Mouse (Mus musculus): ENCODE results near the gene Fpgs. TPM values are rescaled to one million over a fixed set of nuclear protein-coding genes. Genes with fewer than 3 reads are reported as not detected.

The Fpgs gene
- total RNA-seq, 1 experiment from 2014 or later, result 12.5 TPM

DNA sequence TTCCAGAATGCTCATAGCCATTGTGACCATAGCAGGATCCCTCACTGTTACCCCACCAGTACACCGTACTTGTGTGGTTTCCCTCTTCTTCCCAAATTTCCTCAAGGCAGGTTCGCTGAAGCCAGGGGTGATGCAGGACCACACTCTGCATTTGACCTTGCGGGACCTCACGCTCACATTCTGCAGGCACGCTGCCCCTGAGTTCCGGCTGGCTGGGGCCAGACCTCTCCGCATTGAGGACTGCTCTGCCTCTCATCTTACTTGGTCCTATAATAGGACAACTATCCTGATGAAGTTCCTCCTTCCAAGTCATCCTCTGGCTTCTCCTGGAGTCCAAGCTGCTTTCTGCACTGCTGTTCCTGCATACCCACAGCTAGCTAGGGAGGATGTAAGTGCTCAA is 67.3 kb downstream of the Fpgs start:
- DNase-seq, result no peak

DNA sequence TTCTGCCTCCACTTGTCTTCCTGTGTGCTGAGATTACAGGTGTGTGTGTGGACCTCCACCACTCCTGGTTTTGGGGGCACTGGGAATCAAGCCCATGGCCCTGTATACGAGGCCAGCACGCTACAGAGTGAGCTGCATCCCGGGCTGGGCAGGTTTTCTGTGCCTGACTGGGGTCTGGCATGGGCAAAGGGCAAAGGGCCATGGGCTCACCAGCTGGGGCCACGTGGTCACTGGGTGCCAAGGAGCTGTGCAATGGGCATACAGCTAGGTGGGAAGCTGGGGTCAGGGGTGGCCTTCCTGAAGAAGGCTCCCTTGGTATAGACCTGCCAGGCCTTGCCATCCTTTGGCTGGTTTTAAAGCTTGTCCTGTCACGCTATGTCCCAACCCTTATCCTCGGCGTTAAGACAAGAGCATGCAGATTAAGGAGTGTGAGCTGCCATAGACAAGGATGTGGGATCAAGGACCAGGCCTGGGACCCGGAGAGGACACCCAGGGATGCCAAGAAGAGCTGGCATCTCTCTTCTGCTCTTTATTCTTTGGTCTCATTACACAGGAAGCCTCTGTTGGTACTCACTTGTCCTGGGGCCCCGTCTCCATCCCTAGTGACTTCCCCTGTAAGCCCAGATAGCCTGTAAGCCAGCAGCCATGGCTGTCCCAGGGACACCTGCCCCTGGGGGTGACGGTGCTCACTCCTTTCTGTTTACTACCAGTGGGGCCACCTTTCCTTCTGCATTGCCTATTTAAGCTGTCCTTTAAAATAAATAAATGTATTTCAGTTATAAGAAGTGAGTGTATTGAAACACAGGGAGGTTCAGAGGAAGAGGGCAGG is 69.5 kb downstream of the Fpgs start:
- DNase-seq, result no peak

DNA sequence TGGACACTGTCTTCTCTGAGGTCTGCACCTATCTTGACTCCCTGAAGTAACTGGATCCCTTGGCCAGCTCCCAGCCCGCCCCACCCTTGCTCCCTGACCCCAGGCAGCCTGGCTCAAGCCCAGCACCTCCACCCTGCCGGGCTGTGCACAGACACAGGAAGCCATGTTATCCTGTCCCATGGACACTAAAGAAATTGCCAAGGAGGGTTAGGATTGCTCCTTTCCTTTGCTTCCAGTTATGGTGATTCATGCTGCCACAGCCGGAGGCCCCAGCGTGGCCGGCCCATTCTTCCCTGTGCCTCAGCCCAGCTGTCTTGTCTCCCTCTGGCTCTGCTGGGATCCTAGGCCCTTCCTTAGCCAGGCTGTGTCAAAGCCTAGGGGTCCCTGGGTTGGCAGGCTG is 70.3 kb downstream of the Fpgs start:
- DNase-seq, result peak; percentile 41

Small RNA genes lying within 50 kb of the gene (microRNA-seq; reads per million reads assigned to microRNA genes)
- gene Gm47291 (0 reads per million in 2 experiments), gene Mir1954 (0 reads per million in 2 experiments), gene Mir2861 (0 to 0.36 reads per million in 2 experiments), gene Mir3960 (0 reads per million in 2 experiments), gene Mir8093 (0 reads per million in 2 experiments)

Other genes with a start within 250 kb of the Fpgs start
- gene Fam102a, start 168.8 kb downstream of the Fpgs start, total RNA-seq (2021), result 32.3 and 35.5 TPM in 2 replicates
- 63.7 and 66.8 TPM in 2 replicates for gene Dpm2, start 133.3 kb downstream of the Fpgs start, total RNA-seq (2021)
- gene Pip5kl1, start 129.3 kb downstream of the Fpgs start, total RNA-seq (2021), result not detected in 2 replicates
- not detected in 2 replicates for gene 9430097D07Rik, start 128.5 kb downstream of the Fpgs start, total RNA-seq (2021)
- gene St6galnac4, start 117.0 kb downstream of the Fpgs start, total RNA-seq (2021), result 8.8 and 9.4 TPM in 2 replicates
- 48.4 and 56.0 TPM in 2 replicates for gene St6galnac6, start 104.4 kb downstream of the Fpgs start, total RNA-seq (2021)
- gene Ak1, start 82.4 kb downstream of the Fpgs start, total RNA-seq (2021), result 43.4 and 61.9 TPM in 2 replicates
- gene Eng, start 57.5 kb downstream of the Fpgs start, total RNA-seq (2021), result 105 and 106 TPM in 2 replicates
- 83.6 and 96.8 TPM in 2 replicates for gene Cdk9, start 8.9 kb upstream of the Fpgs start, total RNA-seq (2021)
- 14.3 and 23.7 TPM in 2 replicates for gene Sh2d3c, start 16.9 kb upstream of the Fpgs start, total RNA-seq (2021)
- gene 6330409D20Rik, start 36.9 kb upstream of the Fpgs start, total RNA-seq (2021), result not detected in 2 replicates
- gene Tor2a, start 53.1 kb upstream of the Fpgs start, total RNA-seq (2021), result 24.7 and 30.8 TPM in 2 replicates
- 0.15 and 0.24 TPM in 2 replicates for gene Ttc16, start 71.5 kb upstream of the Fpgs start, total RNA-seq (2021)
- 5.7 and 5.9 TPM in 2 replicates for gene Ptrh1, start 71.6 kb upstream of the Fpgs start, total RNA-seq (2021)
- gene Cfap157, start 80.3 kb upstream of the Fpgs start, total RNA-seq (2021), result not detected in 2 replicates
- gene Stxbp1, start 143.1 kb upstream of the Fpgs start, total RNA-seq (2021), result 15.6 and 22.2 TPM in 2 replicates
- 14.0 and 15.2 TPM in 2 replicates for gene Fam129b, start 172.0 kb upstream of the Fpgs start, total RNA-seq (2021)

Data from adrenal gland, postnatal 25 days (tissue).